Mouse (Mus musculus) kidney, adult 2 months (tissue): ENCODE results near the gene Trf.

ENCODE experiments used
- CTCF ChIP-seq: fragments of 200-500 bp; conservative IDR thresholded peaks from 2 replicates; pipeline ENCODE4 v1.5.1; 2011; ENCODE audit warnings: low read depth, mild to moderate bottlenecking, control low read depth, low read length, moderate library complexity, mixed read lengths; ENCODE audit not compliant: insufficient read depth, insufficient read length
- POLR2A ChIP-seq: fragments of 200-500 bp; IDR thresholded peaks from one replicate; pipeline ENCODE4 v1.6.1; 2011; ENCODE audit warnings: low read depth, low read length, control low read depth

DNA sequence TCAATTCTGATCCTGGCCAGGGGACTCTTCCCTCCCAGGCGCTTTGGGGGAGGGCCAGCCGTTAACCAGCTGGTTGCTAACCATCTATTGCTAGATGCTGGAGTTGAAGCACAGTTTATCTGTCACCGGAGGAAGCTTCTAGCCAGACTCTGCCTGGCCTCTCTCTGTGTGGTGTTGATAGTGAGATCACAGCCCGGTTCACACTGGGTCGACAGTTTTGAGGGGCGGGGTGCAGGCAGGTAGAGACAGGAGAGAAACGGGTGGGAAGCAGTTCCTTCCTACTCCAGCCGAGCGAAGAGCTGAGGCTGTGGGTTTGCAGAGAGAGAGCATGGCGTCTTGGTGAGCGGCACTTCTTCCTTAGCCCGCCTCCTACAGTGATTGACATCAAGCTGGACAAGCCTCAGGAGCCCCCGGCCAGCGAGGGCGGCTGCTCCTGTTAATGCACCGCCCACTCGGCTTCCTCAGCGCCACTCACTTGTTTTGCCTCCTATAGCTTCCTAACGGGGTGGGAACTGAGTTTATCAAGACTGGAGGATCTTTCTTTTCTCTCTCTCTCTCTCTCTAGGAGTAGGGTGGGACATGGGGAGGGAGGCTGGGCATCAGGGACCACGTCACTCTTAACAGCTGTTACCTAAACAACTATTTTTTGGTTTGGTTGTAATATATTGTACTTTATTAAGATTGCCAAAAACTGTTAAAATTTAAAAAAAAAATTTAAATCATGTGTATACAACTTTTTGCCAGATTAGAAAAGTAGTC is 49.3 kb downstream of the Trf start:
- TF ChIP-seq POLR2A (no peak), CTCF (no peak)
